Comparison of ENCODE assay signal across 9 mouse cellular contexts in genomic region chr7:105399058-105399934, GRCm38 (mm10). TPM values are rescaled to one million over a fixed set of nuclear protein-coding genes. Genes with fewer than 3 reads are reported as not detected.
DNase-seq lines count a peak whose midpoint lies in the region; ATAC-seq and TF ChIP-seq lines count a peak whose summit lies in the region.
"Had no signal": no experiment of that assay in that cellular context is flagged by ENCODE, and none has a peak within 500 bp of the region (broad histone marks: within the 10 kb centered on the region; RNA-seq: fewer than 3 reads in every experiment).

No protein-coding gene starts in this region.

- peak overlapping the region; percentile 72 for H3K27ac ChIP-seq in heart, embryonic 12.5 days (ENCODE audit: poor library complexity, severe bottlenecking)
- peak overlapping the region; percentile 92 for H3K27ac ChIP-seq in forebrain, embryonic 10.5 days
- peak overlapping the region; percentile 35; the same call in 1 of the 2 replicates for H3K27ac ChIP-seq in limb, embryonic 14.5 days (replicated peaks; ENCODE audit: low read depth, low read length)

- peaks cover 7% of the 10 kb centered on the region for H3K4me1 ChIP-seq in heart, embryonic 12.5 days (replicated peaks)
- H3K4me1 ChIP-seq in forebrain, embryonic 10.5 days = peaks cover 17% of the 10 kb centered on the region
- H3K4me1 ChIP-seq in limb, embryonic 14.5 days (ENCODE audit: control insufficient read depth, insufficient read depth, low read length) = peaks cover 5% of the 10 kb centered on the region; the same call in 1 of the 2 replicates

- peak overlapping the region; percentile 94 for H3K4me3 ChIP-seq in heart, embryonic 12.5 days
- peak overlapping the region; percentile 83 for H3K4me3 ChIP-seq in forebrain, embryonic 10.5 days
- peak overlapping the region; percentile 87 for H3K4me3 ChIP-seq in limb, embryonic 14.5 days (replicated peaks; ENCODE audit: low read length)

- peak overlapping the region; percentile 90 for H3K4me2 ChIP-seq in heart, embryonic 12.5 days
- H3K4me2 ChIP-seq in limb, embryonic 14.5 days (replicated peaks; ENCODE audit: low read depth, low read length, severe bottlenecking) = peak overlapping the region; percentile 57

- H3K9ac ChIP-seq in heart, embryonic 12.5 days = peak overlapping the region; percentile 96
- H3K9ac ChIP-seq in limb, embryonic 14.5 days (ENCODE audit: low read depth, low read length, severe bottlenecking) = peak overlapping the region; percentile 79

- ATAC-seq in heart, embryonic 12.5 days (ENCODE audit: insufficient number of reproducible peaks, low FRiP score) = peak; percentile 0; the same call in 1 of the 2 replicates
- ATAC-seq in limb, embryonic 14.5 days (ENCODE audit: low FRiP score, low read depth) = no peak; the same call in 1 of the 2 replicates

- 0 out of 2 replicates have a peak, but pooled peaks have one; percentile 77 for TF ChIP-seq POLR2A in limb, embryonic 14.5 days (IDR thresholded peaks at IDR 0.05; ENCODE audit: borderline replicate concordance, extremely low read depth, insufficient read depth, insufficient read length)

- DNase-seq in heart, adult 18-20 months = no peak
- DNase-seq in ES-CJ7 (ENCODE audit: low read depth, low spot score) = peak; percentile 42
- no peak for DNase-seq in forebrain, embryonic 10.5 days (ENCODE audit: extremely low spot score, low spot score)
- no peak for DNase-seq in limb, embryonic 14.5 days (ENCODE audit: low spot score)
- DNase-seq in naive thymus-derived CD4-positive, alpha-beta T cell, adult 2 months (ENCODE audit: low read depth) = peak; percentile 49
- no peak for DNase-seq in adrenal gland, postnatal 14 days
- no peak for DNase-seq in cerebellum, postnatal 14 days

- H3K27me3 ChIP-seq in heart, embryonic 12.5 days (replicated peaks) = no peaks in the 10 kb centered on the region
- H3K27me3 ChIP-seq in forebrain, embryonic 10.5 days (ENCODE audit: poor library complexity, severe bottlenecking) = no peaks in the 10 kb centered on the region
- no peaks in the 10 kb centered on the region for H3K27me3 ChIP-seq in limb, embryonic 14.5 days (ENCODE audit: control insufficient read depth, insufficient read depth, low read length)

- H3K9me3 ChIP-seq in heart, embryonic 12.5 days (replicated peaks) = no peaks in the 10 kb centered on the region
- H3K9me3 ChIP-seq in forebrain, embryonic 10.5 days = no peaks in the 10 kb centered on the region
- H3K9me3 ChIP-seq in limb, embryonic 14.5 days (ENCODE audit: control insufficient read depth, low read length) = no peaks in the 10 kb centered on the region

- WGBS in heart, embryonic 12.5 days = 2% methylated on average over 25 of the region's 25 CpGs
- WGBS in forebrain, embryonic 10.5 days = 3% methylated on average over 25 of the region's 25 CpGs
- WGBS in limb, embryonic 14.5 days = under 1% methylated on average over 25 of the region's 25 CpGs

- peaks cover 9% of the 10 kb centered on the region; the same call in 1 of the 2 replicates for H3K36me3 ChIP-seq in heart, embryonic 12.5 days
- peaks cover 13% of the 10 kb centered on the region; the same call in 1 of the 2 replicates for H3K36me3 ChIP-seq in forebrain, embryonic 10.5 days (replicated peaks)
- H3K36me3 ChIP-seq in limb, embryonic 14.5 days (ENCODE audit: control insufficient read depth, insufficient read depth, low read length) = peaks cover 7% of the 10 kb centered on the region; the same call in 1 of the 2 replicates

RNA-seq across cellular contexts. Expression of gene Fam160a2, which starts 0.6 kb away (rescaled TPM):
- polyA plus RNA-seq in heart, embryonic 12.5 days (2016; fragmentation: Nextera tagmentation; extraction: Ambion mirVana) = 34.0 and 36.2 TPM in 2 replicates
- total RNA-seq in heart, adult 18-20 months (2021) = 10 to 100 TPM; 15.5 to 16.1 TPM
- polyA plus RNA-seq in forebrain, embryonic 10.5 days (2016; fragmentation: Nextera tagmentation; extraction: Ambion mirVana) = 45.0 and 47.5 TPM in 2 replicates
- 45.7 and 58.7 TPM in 2 replicates for polyA plus RNA-seq in limb, embryonic 14.5 days (2012; rRNA removed)
- 39.3 and 41.2 TPM in 2 replicates for polyA plus RNA-seq in limb, embryonic 14.5 days (2014; fragmentation: Nextera tagmentation; extraction: Ambion mirVana)
- total RNA-seq in adrenal gland, postnatal 14 days (2021) = 23.5 and 26.0 TPM in 2 replicates

RNA-seq across cellular contexts. Expression of gene Cnga4, which starts 5.1 kb away (rescaled TPM):
- not detected in 2 replicates for polyA plus RNA-seq in heart, embryonic 12.5 days (2016; fragmentation: Nextera tagmentation; extraction: Ambion mirVana)
- total RNA-seq in heart, adult 18-20 months (2021) = not detected
- polyA plus RNA-seq in forebrain, embryonic 10.5 days (2016; fragmentation: Nextera tagmentation; extraction: Ambion mirVana) = 0.06 and 0.09 TPM in 2 replicates
- polyA plus RNA-seq in limb, embryonic 14.5 days (2012; rRNA removed) = 0.05 and 0.06 TPM in 2 replicates
- 0.12 TPM in 1 of 2 replicates, not detected in the other for polyA plus RNA-seq in limb, embryonic 14.5 days (2014; fragmentation: Nextera tagmentation; extraction: Ambion mirVana)
- total RNA-seq in adrenal gland, postnatal 14 days (2021) = not detected in 2 replicates
- total RNA-seq: adrenal gland, postnatal 36 days had no signal

RNA-seq across cellular contexts. Expression of gene Gm5901, which starts 24.5 kb away (rescaled TPM):
- not detected in 2 replicates for polyA plus RNA-seq in heart, embryonic 12.5 days (2016; fragmentation: Nextera tagmentation; extraction: Ambion mirVana)
- total RNA-seq in heart, adult 18-20 months (2021) = not detected
- polyA plus RNA-seq in forebrain, embryonic 10.5 days (2016; fragmentation: Nextera tagmentation; extraction: Ambion mirVana) = not detected in 2 replicates
- polyA plus RNA-seq in limb, embryonic 14.5 days (2012; rRNA removed) = not detected in 2 replicates
- polyA plus RNA-seq in limb, embryonic 14.5 days (2014; fragmentation: Nextera tagmentation; extraction: Ambion mirVana) = not detected in 2 replicates
- not detected in 2 replicates for total RNA-seq in adrenal gland, postnatal 14 days (2021)
- total RNA-seq: adrenal gland, postnatal 36 days had no signal

RNA-seq across cellular contexts. Expression of gene Cckbr, which starts 26.2 kb away (rescaled TPM):
- not detected in 2 replicates for polyA plus RNA-seq in heart, embryonic 12.5 days (2016; fragmentation: Nextera tagmentation; extraction: Ambion mirVana)
- not detected for total RNA-seq in heart, adult 18-20 months (2021)
- polyA plus RNA-seq in forebrain, embryonic 10.5 days (2016; fragmentation: Nextera tagmentation; extraction: Ambion mirVana) = 0.53 and 0.69 TPM in 2 replicates
- 0.03 TPM in 1 of 2 replicates, not detected in the other for polyA plus RNA-seq in limb, embryonic 14.5 days (2012; rRNA removed)
- polyA plus RNA-seq in limb, embryonic 14.5 days (2014; fragmentation: Nextera tagmentation; extraction: Ambion mirVana) = not detected in 2 replicates
- total RNA-seq in adrenal gland, postnatal 14 days (2021) = not detected in 2 replicates
- total RNA-seq: adrenal gland, postnatal 36 days had no signal

RNA-seq across cellular contexts. Expression of gene Olfr692, which starts 31.3 kb away (rescaled TPM):
- not detected in 2 replicates for polyA plus RNA-seq in heart, embryonic 12.5 days (2016; fragmentation: Nextera tagmentation; extraction: Ambion mirVana)
- total RNA-seq in heart, adult 18-20 months (2021) = not detected
- polyA plus RNA-seq in forebrain, embryonic 10.5 days (2016; fragmentation: Nextera tagmentation; extraction: Ambion mirVana) = not detected in 2 replicates
- polyA plus RNA-seq in limb, embryonic 14.5 days (2012; rRNA removed) = not detected in 2 replicates
- not detected in 2 replicates for polyA plus RNA-seq in limb, embryonic 14.5 days (2014; fragmentation: Nextera tagmentation; extraction: Ambion mirVana)
- total RNA-seq in adrenal gland, postnatal 14 days (2021) = not detected in 2 replicates
- total RNA-seq: adrenal gland, postnatal 36 days had no signal

Comparison
In these comparisons a context has a peak if more than half of its experiments do, and no peak if none do; other contexts are left out.
1. H3K27ac ChIP-seq: peak in every context shown above with its lines; median percentile 92 in forebrain, embryonic 10.5 days; 72 in heart, embryonic 12.5 days; 35 in limb, embryonic 14.5 days.
2. DNase-seq: peak in ES-CJ7 (single experiment) and naive thymus-derived CD4-positive, alpha-beta T cell, adult 2 months (single experiment); none in heart, adult 18-20 months (0 of 2), forebrain, embryonic 10.5 days (single experiment), limb, embryonic 14.5 days (single experiment), adrenal gland, postnatal 14 days (single experiment) and cerebellum, postnatal 14 days (0 of 2).
3. Peak in every context shown above with its lines, with median percentiles within 50 percentile points of each other: H3K4me3 ChIP-seq.